Mouse (Mus musculus): ENCODE data around the gene Flvcr2. TPM values are rescaled to one million over a fixed set of nuclear protein-coding genes. Genes with fewer than 3 reads are reported as not detected.
A peak's percentile ranks its signal among the peaks of the same experiment; 100 is the strongest.

The Flvcr2 gene
- total and polyA plus RNA-seq, 3 experiments: 0.04 to 0.17 TPM; not detected in 1

DNA sequence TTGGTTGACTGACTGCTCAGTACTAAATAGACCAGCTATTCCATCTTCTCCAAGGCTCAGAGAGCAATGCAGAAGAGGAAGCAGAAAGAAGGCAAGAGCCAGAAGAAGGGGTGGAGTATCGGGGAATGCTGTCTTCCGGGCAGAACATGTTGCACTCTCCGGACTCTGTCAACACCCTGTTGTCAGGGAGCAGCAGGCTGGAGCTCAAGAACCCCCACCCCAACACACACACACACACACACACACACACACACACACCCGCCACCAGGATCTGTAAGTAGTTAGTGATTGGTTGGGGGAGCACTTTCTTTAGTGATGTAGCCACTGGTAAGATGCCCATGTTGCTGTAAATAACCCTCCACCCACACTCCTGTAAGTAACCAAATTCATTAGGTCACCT is 21.0 kb upstream of the Flvcr2 start:
- H3K9ac ChIP-seq (ENCODE audit: insufficient read depth, low read depth): no peak overlapping the region
- TF ChIP-seq RAD21 (IDR thresholded peaks at IDR 0.05; ENCODE audit: low read depth, low read length) (no peak), CHD1 (IDR thresholded peaks at IDR 0.05; ENCODE audit: low read depth, low read length) (no peak), USF1 (IDR thresholded peaks at IDR 0.05; ENCODE audit: low read depth, low read length) (no peak), MXI1 (IDR thresholded peaks at IDR 0.05; ENCODE audit: low read depth, low read length) (no peak), ZC3H11A (IDR thresholded peaks at IDR 0.05; ENCODE audit: low read depth, low read length) (no peak), JUND (conservative IDR thresholded peaks at IDR 0.05; ENCODE audit: low read depth, low read length) (no peak), ELF1 (IDR thresholded peaks at IDR 0.05; ENCODE audit: low read depth, low read length) (no peak), MAX (IDR thresholded peaks at IDR 0.05; ENCODE audit: low read length) (no peak), MEF2A (IDR thresholded peaks at IDR 0.05; ENCODE audit: borderline replicate concordance, low read depth, low read length) (no peak), ZKSCAN1 (IDR thresholded peaks at IDR 0.05; ENCODE audit: borderline replicate concordance, low read depth, low read length) (no peak)
- no peaks in the 10 kb centered on the region for H3K27me3 ChIP-seq (replicated peaks)
- no peak overlapping the region for H3K4me3 ChIP-seq (replicated peaks in 1 of 3; ENCODE audit: low read depth in 2 of 3, low read length in 2 of 3, poor library complexity in 1 of 3)
- H3K4me1 ChIP-seq (ENCODE audit: control insufficient read depth in 1 of 2, insufficient read depth in 2 of 2): peaks cover 7 to 28% of the 10 kb centered on the region in 2 experiments
- no peak overlapping the region for H3K4me2 ChIP-seq (ENCODE audit: insufficient read depth, low read depth, poor library complexity, severe bottlenecking)
- H3K36me3 ChIP-seq (replicated peaks in 1 of 2; ENCODE audit: control insufficient read depth in 1 of 2, insufficient read depth in 1 of 2, low read length in 1 of 2): no peaks in the 10 kb centered on the region
- H3K79me2 ChIP-seq (replicated peaks; ENCODE audit: control insufficient read depth, extremely low read depth, insufficient read depth, poor library complexity, severe bottlenecking): no peaks in the 10 kb centered on the region
- DNase-seq (ENCODE audit: extremely low read depth): no peak
- H3K9me3 ChIP-seq (replicated peaks; ENCODE audit: low read length): no peaks in the 10 kb centered on the region
- dilution Hi-C loops (cut with MboI; ENCODE audit: extremely low pct_ligation_motif_present, extremely low pct_unique_long_range_greater_than_20kb, low sequenced_read_pairs) (no loop called here), in situ Hi-C loops (cut with MboI; ENCODE audit: low pct_ligation_motif_present, low pct_unique_long_range_greater_than_20kb, low sequenced_read_pairs) (loop anchor here (5.0 kb wide), 1 partner anchor 38 kb away; the partner anchor contains the start of gene Batf)
- H3K27ac ChIP-seq (ENCODE audit: insufficient read depth, low read depth): no peak overlapping the region

DNA sequence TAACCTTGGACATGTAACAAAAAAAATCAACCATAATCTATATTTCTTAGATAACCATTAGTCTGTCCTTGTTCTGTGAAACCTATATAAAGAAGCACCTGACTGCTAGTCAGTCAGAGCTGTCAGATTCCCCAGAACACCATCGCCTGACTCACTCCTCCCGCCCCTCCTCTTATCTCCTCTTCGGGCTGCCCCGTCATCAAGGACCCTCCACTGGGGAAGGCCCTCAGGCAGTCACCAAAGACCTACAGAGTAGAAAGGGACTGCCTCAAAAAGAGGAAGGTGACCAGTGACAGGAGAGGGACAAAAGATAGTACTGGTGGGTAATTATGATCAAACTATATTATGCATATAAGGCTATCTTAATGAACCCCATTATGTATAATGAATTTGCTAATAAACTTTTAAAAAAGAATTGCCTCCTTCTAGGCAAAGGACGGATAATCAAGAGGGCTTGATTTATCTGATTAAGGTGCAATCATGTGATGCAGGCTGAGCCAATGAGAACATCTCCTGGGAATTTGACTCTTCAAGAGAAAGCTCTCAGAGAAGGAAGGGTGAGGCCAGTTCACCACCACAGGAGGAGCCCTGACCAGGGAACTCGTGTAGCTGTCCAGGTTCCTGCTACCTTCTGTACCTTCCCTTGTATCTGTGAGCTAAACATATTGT is 19.5 kb upstream of the Flvcr2 start:
- Histone ChIP-seq H3K27ac (ENCODE audit: insufficient read depth, low read depth) (no peak overlapping the region), H3K9me3 (replicated peaks; ENCODE audit: low read length) (no peaks in the 10 kb centered on the region), H3K4me2 (ENCODE audit: insufficient read depth, low read depth, poor library complexity, severe bottlenecking) (no peak overlapping the region), H3K9ac (ENCODE audit: insufficient read depth, low read depth) (no peak overlapping the region), H3K4me3 (replicated peaks in 1 of 3; ENCODE audit: low read depth in 2 of 3, low read length in 2 of 3, poor library complexity in 1 of 3) (no peak overlapping the region), H3K36me3 (replicated peaks in 1 of 2; ENCODE audit: control insufficient read depth in 1 of 2, insufficient read depth in 1 of 2, low read length in 1 of 2) (no peaks in the 10 kb centered on the region), H3K4me1 (ENCODE audit: control insufficient read depth in 1 of 2, insufficient read depth in 2 of 2) (peaks cover 7 to 28% of the 10 kb centered on the region in 2 experiments), H3K79me2 (replicated peaks; ENCODE audit: control insufficient read depth, extremely low read depth, insufficient read depth, poor library complexity, severe bottlenecking) (no peaks in the 10 kb centered on the region), H3K27me3 (replicated peaks) (no peaks in the 10 kb centered on the region)
- DNase-seq (ENCODE audit: extremely low read depth): peak; percentile 50
- TF ChIP-seq UBTF (IDR thresholded peaks at IDR 0.05; ENCODE audit: low read depth, low read length) (no peak), PAX5 (IDR thresholded peaks at IDR 0.05; ENCODE audit: low read length) (no peak), USF2 (conservative IDR thresholded peaks at IDR 0.05; ENCODE audit: low read depth, low read length) (peak; percentile 32; the same call in 1 of the 2 replicates), MAZ (IDR thresholded peaks at IDR 0.05; ENCODE audit: low read depth, low read length) (peak; percentile 70; the same call in 1 of the 2 replicates), NELFE (IDR thresholded peaks at IDR 0.05; ENCODE audit: low read depth, low read length) (no peak), BHLHE40 (IDR thresholded peaks at IDR 0.05; ENCODE audit: low read depth, low read length) (0 out of 2 replicates have a peak, but pooled peaks have one; percentile 11), USF1 (IDR thresholded peaks at IDR 0.05; ENCODE audit: low read depth, low read length) (peak; percentile 59), ETS1 (conservative IDR thresholded peaks at IDR 0.05; ENCODE audit: low read depth, low read length) (peak; percentile 69)
- in situ Hi-C loops (cut with MboI; ENCODE audit: low pct_ligation_motif_present, low pct_unique_long_range_greater_than_20kb, low sequenced_read_pairs): loop anchor here (5.0 kb wide), 1 partner anchor 40 kb away; the partner anchor contains the start of gene Batf
- dilution Hi-C loops (cut with MboI; ENCODE audit: extremely low pct_ligation_motif_present, extremely low pct_unique_long_range_greater_than_20kb, low sequenced_read_pairs): no loop called here
